Mouse (Mus musculus) gastrocnemius, postnatal 25 days (tissue): ENCODE results near the gene Ndufa10. TPM values are rescaled to one million over a fixed set of nuclear protein-coding genes. Genes with fewer than 3 reads are reported as not detected.

Experiments
- DNase-seq: peaks from one replicate; pipeline ENCODE4 v3.0.0; 2022
- microRNA-seq, 2 experiments: library from miRNA; unstranded; fragments of <30 nt; microRNA quantifications; one replicate each; pipeline ENCODE4 v1.2.0; 2021; ENCODE audit warnings: borderline replicate concordance in 2 of 2
- total RNA-seq, 2 experiments: library from RNA; stranded (reverse); gene quantifications; 1 replicate in 1 of 2; 2 replicates in 1 of 2; pipeline ENCODE4 v1.2.3; 2021

Gene Ndufa10
- total RNA-seq, 2 experiments from 2014 or later, result 458 to 459 TPM

GRCm38 (mm10) chr1:92431420-92431819 is 42.2 kb downstream of the Ndufa10 start:
- DNase-seq, result no peak

- no peak for DNase-seq
Observed at GRCm38 (mm10) chr1:92430991-92431390, 42.7 kb downstream of the Ndufa10 start.

DNA sequence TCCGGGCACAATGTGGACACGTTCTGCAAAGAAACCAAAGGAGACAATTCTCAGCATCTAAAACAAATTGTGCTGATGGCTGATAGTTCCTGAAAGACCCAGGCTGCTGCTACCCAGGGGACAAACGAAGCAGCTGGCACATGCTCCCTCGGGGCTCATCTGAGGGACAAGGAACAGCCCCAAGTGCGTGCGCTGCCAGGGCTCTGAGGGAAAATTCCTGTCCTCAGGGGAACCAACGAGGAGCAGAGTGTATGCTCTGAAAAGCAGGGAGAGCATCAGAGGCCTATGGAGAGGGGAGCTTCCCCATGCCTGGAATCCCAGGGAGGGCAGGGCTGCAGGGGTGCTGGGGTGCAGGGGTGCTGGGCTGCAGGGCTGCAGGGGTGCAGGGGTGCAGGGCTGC is 48.9 kb downstream of the Ndufa10 start:
- DNase-seq, result no peak

GRCm38 (mm10) chr1:92405131-92405530 is 68.5 kb downstream of the Ndufa10 start:
- no peak for DNase-seq

GRCm38 (mm10) chr1:92400556-92400955 is 73.1 kb downstream of the Ndufa10 start:
- DNase-seq, result no peak

- no peak for DNase-seq
Observed at GRCm38 (mm10) chr1:92398601-92399000, 75.1 kb downstream of the Ndufa10 start.

DNA sequence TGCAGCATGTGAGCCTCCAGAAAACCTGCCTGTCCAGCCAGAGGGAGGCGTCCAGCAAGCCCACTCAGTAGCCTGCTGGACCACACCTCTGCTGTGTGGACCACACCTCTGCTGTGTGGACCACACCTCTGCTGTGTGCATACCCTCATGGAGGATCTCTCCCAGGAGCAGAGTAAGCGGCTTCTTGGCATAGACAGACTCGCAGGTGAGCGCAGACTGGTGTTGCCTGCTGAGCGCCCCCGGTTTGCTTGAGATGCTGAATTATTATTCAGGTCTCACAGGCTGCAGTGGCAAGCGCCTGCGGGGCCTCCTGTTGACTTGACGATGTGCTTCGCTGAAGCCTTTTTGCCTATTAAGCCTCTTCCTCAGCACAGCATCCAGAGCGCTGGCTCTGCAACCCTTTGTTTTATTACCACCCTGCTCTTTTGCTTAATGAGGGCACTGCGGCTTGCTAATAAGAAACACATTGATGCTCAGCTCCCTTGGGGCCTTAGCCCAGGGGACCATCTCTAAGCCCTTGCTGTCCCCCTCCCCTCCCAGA is 76.1 kb downstream of the Ndufa10 start:
- DNase-seq, result no peak

GRCm38 (mm10) chr1:92394279-92394678 is 79.4 kb downstream of the Ndufa10 start:
- no peak for DNase-seq

GRCm38 (mm10) chr1:92393166-92393565 is 80.5 kb downstream of the Ndufa10 start:
- no peak for DNase-seq

Small RNAs within 50 kb of the gene (microRNA-seq; reads per million reads assigned to microRNA genes)
- gene Mir6900, result 2.4 to 4.4 reads per million in 2 experiments

Other genes starting within 250 kb of the Ndufa10 start
- not detected for gene Olfr1416, start 11.3 kb upstream of the Ndufa10 start, total RNA-seq
- not detected for gene Olfr1415, start 22.2 kb upstream of the Ndufa10 start, total RNA-seq
- not detected for gene Olfr1414, start 44.8 kb upstream of the Ndufa10 start, total RNA-seq
- not detected for gene Olfr1413, start 97.5 kb upstream of the Ndufa10 start, total RNA-seq
- gene Olfr1412, start 111.9 kb upstream of the Ndufa10 start, total RNA-seq, result not detected
- not detected for gene Olfr1411, start 120.6 kb upstream of the Ndufa10 start, total RNA-seq
- gene Olfr1410, start 131.9 kb upstream of the Ndufa10 start, total RNA-seq, result not detected
- gene Olfr12, start 143.9 kb upstream of the Ndufa10 start, total RNA-seq, result not detected
- 100 to 1,000 TPM; 187 to 194 TPM for gene Cops9, start 168.1 kb upstream of the Ndufa10 start, total RNA-seq
- gene Otos, start 175.0 kb upstream of the Ndufa10 start, total RNA-seq, result not detected